In the genomic region with DNA sequence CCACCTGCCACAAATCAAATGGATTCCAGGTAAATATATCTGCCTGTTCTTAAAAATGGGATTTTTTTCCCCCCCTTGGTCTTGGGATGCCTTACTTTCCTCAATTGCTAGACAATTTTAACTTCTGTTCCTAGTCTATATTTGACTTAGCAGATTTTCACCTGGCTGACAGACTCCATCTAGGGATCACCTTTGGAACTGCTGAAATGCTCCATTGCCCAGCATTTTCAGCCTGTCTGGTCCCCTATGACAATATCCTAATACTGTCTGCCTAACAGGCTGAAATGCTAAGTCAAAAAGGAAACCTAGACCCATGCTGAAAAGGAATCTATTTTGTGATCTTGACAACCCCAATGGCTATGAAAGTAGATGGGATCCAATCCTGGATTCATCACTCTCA, we compare ENCODE assay signal across 8 mouse cellular contexts. TPM values are rescaled to one million over a fixed set of nuclear protein-coding genes. Genes with fewer than 3 reads are reported as not detected.
DNase-seq lines count a peak whose midpoint lies in the region; ATAC-seq and TF ChIP-seq lines count a peak whose summit lies in the region.

No protein-coding gene starts in this region.

- H3K27ac ChIP-seq in heart, postnatal 0 days (ENCODE audit: low read depth): no peak overlapping the region
- no peak overlapping the region for H3K27ac ChIP-seq in heart, embryonic 10.5 days
- H3K27ac ChIP-seq in intestine, embryonic 15.5 days: no peak overlapping the region

- DNase-seq in heart, postnatal 0 days (ENCODE audit: low spot score): no peak
- DNase-seq in heart, embryonic 10.5 days (ENCODE audit: low spot score): no peak
- peak; percentile 10 to 17 for DNase-seq in urinary bladder, postnatal 36 days (ENCODE audit: low spot score in 2 of 2)
- DNase-seq in urinary bladder, postnatal 4 days (ENCODE audit: low spot score in 2 of 2): no peak
- DNase-seq in heart, postnatal 10 days: peak; percentile 24 to 34
- DNase-seq in lung, postnatal 14 days: peak; percentile 19
- DNase-seq in frontal cortex, postnatal 14 days (ENCODE audit: low spot score in 2 of 2): no peak

- no peak for ATAC-seq in heart, postnatal 0 days (ENCODE audit: insufficient read depth, low read depth)
- ATAC-seq in intestine, embryonic 15.5 days: no peak

- H3K36me3 ChIP-seq in heart, postnatal 0 days (replicated peaks; ENCODE audit: control insufficient read depth, insufficient read depth, low read length): no peaks in the 10 kb centered on the region
- H3K36me3 ChIP-seq in heart, embryonic 10.5 days: no peaks in the 10 kb centered on the region
- no peaks in the 10 kb centered on the region for H3K36me3 ChIP-seq in intestine, embryonic 15.5 days

- TF ChIP-seq EP300 in heart, postnatal 0 days (IDR thresholded peaks at IDR 0.05; ENCODE audit: low read depth): no peak

- intact Hi-C loops in heart, postnatal 10 days (cut with DNase I): loop anchor here (5.0 to 10.0 kb wide), 3 partner anchors 170 to 470 kb away; no protein-coding TSS in a partner anchor

- H3K4me1 ChIP-seq in heart, postnatal 0 days (ENCODE audit: control insufficient read depth, insufficient read depth): no peaks in the 10 kb centered on the region
- no peaks in the 10 kb centered on the region for H3K4me1 ChIP-seq in heart, embryonic 10.5 days
- H3K4me1 ChIP-seq in intestine, embryonic 15.5 days (replicated peaks): no peaks in the 10 kb centered on the region

- no peak overlapping the region for H3K4me2 ChIP-seq in heart, postnatal 0 days (ENCODE audit: low read depth, low read length)
- no peak overlapping the region for H3K4me2 ChIP-seq in intestine, embryonic 15.5 days (replicated peaks)

- no peaks in the 10 kb centered on the region for H3K9me3 ChIP-seq in heart, postnatal 0 days (replicated peaks; ENCODE audit: control insufficient read depth, low read length)
- no peaks in the 10 kb centered on the region for H3K9me3 ChIP-seq in heart, embryonic 10.5 days
- H3K9me3 ChIP-seq in intestine, embryonic 15.5 days: no peaks in the 10 kb centered on the region

- no peaks in the 10 kb centered on the region for H3K27me3 ChIP-seq in heart, postnatal 0 days (ENCODE audit: control insufficient read depth, insufficient read depth, low read length)
- no peaks in the 10 kb centered on the region for H3K27me3 ChIP-seq in heart, embryonic 10.5 days (ENCODE audit: insufficient read depth, poor library complexity, severe bottlenecking)
- H3K27me3 ChIP-seq in intestine, embryonic 15.5 days (replicated peaks): no peaks in the 10 kb centered on the region

- TF ChIP-seq CTCF in heart, postnatal 0 days (IDR thresholded peaks at IDR 0.05; ENCODE audit: low read depth): peak; percentile 55

- no peak overlapping the region for H3K4me3 ChIP-seq in heart, postnatal 0 days (ENCODE audit: low read depth, low read length)
- no peak overlapping the region for H3K4me3 ChIP-seq in heart, embryonic 10.5 days
- no peak overlapping the region for H3K4me3 ChIP-seq in intestine, embryonic 15.5 days (replicated peaks)

- H3K9ac ChIP-seq in heart, postnatal 0 days (replicated peaks; ENCODE audit: low read depth, low read length): no peak overlapping the region
- no peak overlapping the region for H3K9ac ChIP-seq in intestine, embryonic 15.5 days

RNA-seq across cellular contexts. Expression of a gene that starts 31.7 kb away (rescaled TPM):
- total RNA-seq in heart, postnatal 0 days (2014; rRNA removed; ENCODE audit: low replicate concordance): 2.7 and 6.4 TPM in 2 replicates
- 3.0 TPM in 2 replicates for polyA plus RNA-seq in heart, postnatal 0 days (2015; fragmentation: Nextera tagmentation; extraction: Ambion mirVana)
- polyA plus RNA-seq in heart, embryonic 10.5 days (2016; fragmentation: Nextera tagmentation; extraction: Ambion mirVana): 11.4 and 12.0 TPM in 2 replicates
- total RNA-seq in heart, postnatal 10 days (2021): 1 to 10 TPM in 1 of 2 experiments, under 1 TPM in 1; 0.79 to 1.3 TPM
- polyA plus RNA-seq in intestine, embryonic 15.5 days (2015; fragmentation: Nextera tagmentation; extraction: Ambion mirVana): 7.6 and 8.6 TPM in 2 replicates

RNA-seq across cellular contexts. Expression of a gene that starts 59.7 kb away (rescaled TPM):
- total RNA-seq in heart, postnatal 0 days (2014; rRNA removed; ENCODE audit: low replicate concordance): 0.43 and 7.5 TPM in 2 replicates
- 0.98 and 1.1 TPM in 2 replicates for polyA plus RNA-seq in heart, postnatal 0 days (2015; fragmentation: Nextera tagmentation; extraction: Ambion mirVana)
- 2.1 and 2.6 TPM in 2 replicates for polyA plus RNA-seq in heart, embryonic 10.5 days (2016; fragmentation: Nextera tagmentation; extraction: Ambion mirVana)
- 1 to 10 TPM; 4.1 to 4.5 TPM for total RNA-seq in heart, postnatal 10 days (2021)
- 1.1 and 1.3 TPM in 2 replicates for polyA plus RNA-seq in intestine, embryonic 15.5 days (2015; fragmentation: Nextera tagmentation; extraction: Ambion mirVana)

Comparison
In these comparisons a context has a peak if more than half of its experiments do, and no peak if none do; other contexts are left out.
1. DNase-seq: peak in urinary bladder, postnatal 36 days (2 of 2), heart, postnatal 10 days (2 of 2) and lung, postnatal 14 days (single experiment); none in heart, postnatal 0 days (single experiment), heart, embryonic 10.5 days (single experiment), urinary bladder, postnatal 4 days (0 of 2) and frontal cortex, postnatal 14 days (0 of 2).